Mouse (Mus musculus): ENCODE measurements around the gene Tspan32. TPM values are rescaled to one million over a fixed set of nuclear protein-coding genes. Genes with fewer than 3 reads are reported as not detected.

Tspan32 gene
- polyA plus RNA-seq, 1 experiment: 3.3 TPM

DNA sequence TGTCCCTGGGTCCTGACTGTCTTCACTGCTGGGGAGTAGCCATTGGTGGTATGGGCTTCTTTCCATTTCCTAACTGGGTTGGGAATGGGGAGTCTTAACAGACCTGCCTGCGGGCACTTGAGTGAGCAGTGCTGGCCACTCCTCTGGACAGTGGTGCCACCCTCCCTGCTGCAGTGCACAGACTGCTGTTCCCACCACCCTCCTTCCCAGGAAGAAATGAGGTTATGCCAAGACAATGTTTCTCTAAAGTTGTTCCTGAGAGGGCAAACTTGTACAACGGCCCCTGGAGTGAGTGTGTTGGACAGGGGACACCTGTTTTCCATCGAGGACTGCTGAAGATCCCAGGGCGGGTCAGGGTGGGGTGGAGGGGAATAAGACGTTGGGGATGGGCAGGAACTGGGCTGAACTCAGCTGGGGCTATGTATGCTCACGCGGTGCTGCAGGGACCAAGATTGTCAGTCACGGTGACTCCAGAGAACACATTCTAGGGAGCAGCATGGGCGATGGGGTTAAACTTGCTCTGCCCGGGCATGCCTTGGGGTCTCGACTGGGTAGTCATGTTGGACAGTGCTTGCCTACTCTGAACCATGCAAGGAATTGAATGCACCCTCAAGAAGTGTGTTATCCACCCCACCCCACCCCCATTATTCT lies 49.2 kb downstream of the Tspan32 start:
- no peak for DNase-seq (ENCODE audit: low read depth)

DNA sequence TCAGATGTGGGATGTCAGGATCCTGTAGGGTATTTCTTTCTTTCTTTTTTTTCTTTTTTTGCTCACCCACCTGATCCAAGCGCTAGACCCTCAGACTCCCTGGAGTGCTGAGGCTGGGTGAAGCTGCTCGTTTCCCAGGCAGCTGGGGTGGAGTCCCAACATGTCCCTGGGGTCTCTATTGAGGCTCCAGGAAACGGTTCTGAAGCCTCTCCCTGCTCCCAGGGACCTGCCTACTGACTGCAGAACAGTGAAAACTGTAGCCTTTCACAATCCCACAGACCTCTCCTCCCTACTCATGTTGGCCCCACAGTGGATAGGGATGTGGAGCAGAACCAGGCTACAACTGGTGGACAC lies 49.7 kb downstream of the Tspan32 start:
- no peak for DNase-seq (ENCODE audit: low read depth)

DNA sequence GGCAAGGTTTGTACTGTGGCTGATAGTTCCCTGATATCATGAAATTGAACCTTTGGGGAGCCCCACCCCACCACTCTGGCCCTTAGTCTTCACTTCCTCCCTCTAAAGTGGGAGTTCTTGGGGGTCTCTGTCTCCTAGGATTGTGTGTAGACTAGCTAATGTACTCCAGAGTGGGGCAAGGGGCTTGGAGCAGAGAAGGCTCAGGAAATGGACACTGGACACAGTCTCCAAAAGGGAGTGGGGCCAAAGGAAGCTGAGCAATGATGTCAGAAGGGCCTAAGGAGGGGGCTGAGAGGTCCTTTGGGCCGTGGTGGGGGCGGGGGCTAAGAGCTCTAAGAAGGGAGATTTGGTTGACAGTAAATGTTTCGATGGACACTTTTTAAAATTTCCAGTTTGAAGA lies 50.2 kb downstream of the Tspan32 start:
- no peak for DNase-seq (ENCODE audit: low read depth)

- DNase-seq (ENCODE audit: low read depth): no peak
Measured at GRCm38 (mm10) chr7:143055499-143056186, 50.8 kb downstream of the Tspan32 start.

- no peak for DNase-seq (ENCODE audit: low read depth)
Measured at GRCm38 (mm10) chr7:143057023-143057422, 52.2 kb downstream of the Tspan32 start.

- DNase-seq (ENCODE audit: low read depth): no peak
Measured at GRCm38 (mm10) chr7:143057667-143058220, 52.9 kb downstream of the Tspan32 start.

GRCm38 (mm10) chr7:143058221-143058697 lies 53.4 kb downstream of the Tspan32 start:
- no peak for DNase-seq (ENCODE audit: low read depth)

DNA sequence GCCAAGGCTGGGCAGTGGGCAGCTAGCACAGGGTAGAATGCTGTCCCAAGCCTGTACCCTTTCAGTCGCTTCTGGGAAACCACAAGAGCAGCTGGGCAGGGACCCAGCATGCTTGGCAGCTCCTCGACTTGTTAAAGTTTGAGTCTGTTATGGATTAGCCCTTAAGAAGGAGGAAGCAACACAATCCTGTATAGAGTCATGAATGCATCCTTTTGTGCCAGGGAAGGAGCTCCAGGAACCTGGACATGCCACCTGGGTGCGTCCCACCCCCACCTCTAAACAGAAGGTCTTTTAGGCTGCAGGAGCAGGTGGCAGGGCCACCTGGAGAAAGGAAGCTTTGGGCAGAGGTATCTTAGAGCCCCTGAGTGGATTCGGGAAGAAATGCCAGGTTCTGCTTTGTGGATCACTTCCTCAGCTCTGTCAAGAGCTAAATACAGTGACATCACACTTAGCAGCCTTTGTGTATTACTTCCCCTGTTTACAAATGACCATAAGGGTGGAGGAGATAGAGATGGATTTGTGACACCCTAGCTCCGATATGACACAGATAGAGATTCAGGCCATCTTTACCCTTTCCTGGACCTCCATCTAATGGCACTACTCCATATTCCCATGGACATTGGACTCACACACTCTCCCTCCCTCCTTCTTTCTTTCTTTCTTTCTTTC lies 54.5 kb downstream of the Tspan32 start:
- DNase-seq (ENCODE audit: low read depth): no peak

DNA sequence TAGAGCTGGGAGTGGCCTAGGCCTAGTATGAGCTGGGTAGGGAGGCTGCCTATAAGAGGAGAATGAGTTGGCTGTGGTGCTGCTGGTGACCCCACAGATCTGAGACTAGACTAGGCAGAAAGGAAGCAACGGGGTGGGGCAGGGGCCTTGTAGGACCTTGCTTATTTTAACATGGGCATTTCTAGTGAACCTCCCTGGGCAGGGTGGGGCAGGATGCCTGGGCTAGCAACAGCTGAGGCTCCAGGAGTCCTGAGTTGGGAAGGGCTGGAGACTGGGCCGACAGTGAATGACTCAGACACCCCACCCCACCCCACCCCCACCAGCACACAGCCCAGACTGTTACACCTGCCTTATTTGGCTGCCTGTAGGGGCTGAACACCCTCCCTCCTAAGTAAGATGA lies 57.9 kb downstream of the Tspan32 start:
- no peak for DNase-seq (ENCODE audit: low read depth)

DNA sequence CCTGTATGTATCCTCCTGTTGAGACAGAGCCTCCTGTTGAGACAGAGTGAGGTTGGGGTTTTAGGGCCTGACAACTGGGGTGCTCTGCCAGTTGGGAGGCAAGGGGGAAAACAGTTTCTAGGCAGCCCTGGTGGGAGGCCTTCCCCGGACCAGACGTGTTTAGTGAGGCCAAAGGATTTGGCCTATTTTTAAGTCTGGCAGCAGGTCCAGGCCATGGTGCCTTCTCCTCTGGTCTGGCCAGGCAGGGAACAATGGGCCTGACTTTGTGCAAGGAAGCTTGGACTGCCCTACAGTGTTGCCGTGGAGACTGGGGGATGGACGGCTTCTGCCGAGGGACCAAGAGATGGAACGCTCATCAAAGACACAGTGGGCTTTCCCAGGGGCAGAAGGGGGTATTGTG lies 59.4 kb downstream of the Tspan32 start:
- no peak for DNase-seq (ENCODE audit: low read depth)

DNA sequence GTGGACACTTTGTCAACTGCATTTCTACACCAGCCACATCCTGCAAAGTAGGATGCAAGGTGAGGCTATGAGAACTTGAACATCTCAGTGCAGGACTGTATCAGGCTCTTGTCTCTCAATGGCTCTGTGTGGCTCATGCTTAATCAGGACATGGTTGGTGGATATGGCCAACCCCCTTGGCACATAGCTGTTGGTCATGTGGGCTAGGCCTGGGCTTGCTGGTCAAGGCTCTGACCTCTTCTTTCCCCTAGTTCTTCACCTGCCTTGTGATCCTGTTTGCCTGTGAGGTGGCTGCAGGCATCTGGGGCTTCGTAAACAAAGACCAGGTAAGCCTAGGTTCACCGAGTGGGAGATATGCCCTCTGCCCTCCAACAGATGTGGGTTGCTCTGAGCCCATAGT lies 60.8 kb downstream of the Tspan32 start:
- no peak for DNase-seq (ENCODE audit: low read depth)

DNA sequence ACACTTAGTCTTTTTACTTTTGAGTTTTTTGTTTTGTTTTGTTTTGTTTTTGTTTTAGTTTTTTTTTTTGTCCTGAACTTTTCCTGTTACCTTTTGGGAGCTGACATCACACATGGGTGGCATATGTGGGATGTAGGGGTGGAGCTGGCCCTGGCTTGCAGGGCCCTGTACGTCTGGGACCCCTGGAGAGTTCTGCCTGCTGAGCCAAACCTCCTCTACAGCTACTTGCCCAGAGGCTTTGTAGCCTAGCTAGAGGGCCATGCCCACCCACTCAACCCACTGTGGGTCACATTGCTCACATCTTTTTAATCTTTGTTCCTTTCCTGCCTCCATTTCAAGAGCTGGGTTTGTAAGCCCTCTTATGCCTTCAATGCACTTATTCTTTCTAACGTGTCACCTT lies 62.6 kb downstream of the Tspan32 start:
- DNase-seq (ENCODE audit: low read depth): no peak

DNA sequence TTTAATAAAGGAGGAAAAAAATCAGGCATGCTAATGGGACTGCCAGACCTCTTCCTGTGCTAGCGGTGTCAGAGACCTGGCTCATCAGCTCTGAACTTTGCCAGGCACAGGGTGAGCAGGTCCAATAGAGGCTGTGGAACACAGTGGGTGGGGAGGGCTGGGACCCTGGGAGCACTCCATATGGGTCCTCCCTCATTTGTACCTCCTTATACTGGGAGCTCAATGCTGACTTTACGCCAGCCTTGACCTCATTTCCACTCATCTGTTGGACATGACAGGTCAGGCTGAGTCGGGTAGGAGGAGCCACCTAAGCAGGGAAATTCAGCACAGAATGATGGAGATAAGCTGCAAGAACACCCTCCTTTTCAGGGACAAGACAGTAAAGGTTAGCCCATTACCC lies 63.1 kb downstream of the Tspan32 start:
- DNase-seq (ENCODE audit: low read depth): no peak

- DNase-seq (ENCODE audit: low read depth): no peak
Measured at GRCm38 (mm10) chr7:143068316-143068881, 63.6 kb downstream of the Tspan32 start.

GRCm38 (mm10) chr7:143068882-143069591 lies 64.2 kb downstream of the Tspan32 start, which contains the start of gene Tssc4:
Gene Tssc4, plus strand, starts transcription at chr7:143069249.
- peak; percentile 99 for DNase-seq (ENCODE audit: low read depth)

Other genes starting within 250 kb of the Tspan32 start
- 0.30 and 0.68 TPM in 2 replicates for gene Th, start 73.9 kb upstream of the Tspan32 start, polyA plus RNA-seq (2012; rRNA removed)
- gene Ascl2, start 35.8 kb upstream of the Tspan32 start, polyA plus RNA-seq (2012; rRNA removed): 2.0 and 3.2 TPM in 2 replicates
- 621 and 798 TPM in 2 replicates for gene Cd81, start 47.7 kb downstream of the Tspan32 start, polyA plus RNA-seq (2012; rRNA removed)
- gene Tssc4, start 64.2 kb downstream of the Tspan32 start, polyA plus RNA-seq (2012; rRNA removed): 70.5 and 80.6 TPM in 2 replicates
- 0.35 and 0.36 TPM in 2 replicates for gene Trpm5, start 89.6 kb downstream of the Tspan32 start, polyA plus RNA-seq (2012; rRNA removed)
- gene Kcnq1, start 101.3 kb downstream of the Tspan32 start, polyA plus RNA-seq (2012; rRNA removed): 19.7 and 24.7 TPM in 2 replicates